Mouse (Mus musculus) limb, embryonic 10.5 days (tissue): Measurements from ENCODE around the gene Gm17545. TPM values are rescaled to one million over a fixed set of nuclear protein-coding genes. Genes with fewer than 3 reads are reported as not detected.
A peak's percentile ranks its signal among the peaks of the same experiment; 100 is the strongest.
"Not testable (repeated sequence)": the region's sequence is repeated elsewhere in the genome, so short reads cannot be mapped to it uniquely, and the experiment has no call there.

ENCODE experiments used
- DNase-seq: peaks from one replicate; pipeline ENCODE4 v3.0.0-alpha.2; 2017; ENCODE audit warnings: low spot score
- H3K27ac ChIP-seq: fragments of 300-500 bp; sonication (generic); 2 replicates; pipeline ENCODE4 v1.5.1; 2016; ENCODE audit warnings: mild to moderate bottlenecking
- H3K27me3 ChIP-seq: fragments of 300-500 bp; sonication (generic); 2 replicates; pipeline ENCODE4 v1.6.1; 2016; ENCODE audit warnings: low read depth, mild to moderate bottlenecking; ENCODE audit not compliant: poor library complexity, severe bottlenecking
- H3K36me3 ChIP-seq: fragments of 300-500 bp; sonication (generic); 2 replicates; pipeline ENCODE4 v1.6.1; 2016; ENCODE audit warnings: mild to moderate bottlenecking, moderate library complexity
- H3K4me1 ChIP-seq: fragments of 300-500 bp; sonication (generic); 2 replicates; pipeline ENCODE4 v1.6.1; 2016
- H3K4me3 ChIP-seq: fragments of 300-500 bp; sonication (generic); 2 replicates; pipeline ENCODE4 v1.5.1; 2016; ENCODE audit warnings: mild to moderate bottlenecking, moderate library complexity
- H3K9me3 ChIP-seq: fragments of 300-500 bp; sonication (generic); replicated peaks from 2 replicates; pipeline ENCODE4 v1.6.1; 2016; ENCODE audit warnings: mild to moderate bottlenecking
- WGBS: fragments of 180-500 bp; shearing (Covaris S2); methylation state at CpG from one replicate; pipeline ENCODE4 v1.1.7; 2016; 5-methylcytosine and 5-hydroxymethylcytosine counted together
- polyA plus RNA-seq: library from polyadenylated mRNA; unstranded; fragments of >200 nt; fragmentation: Nextera tagmentation; extraction: Ambion mirVana; gene quantifications from 2 replicates; pipeline ENCODE4 v1.2.1, GENCODE M21; 2016

Gene Gm17545
- polyA plus RNA-seq, result not detected in 2 replicates

DNA sequence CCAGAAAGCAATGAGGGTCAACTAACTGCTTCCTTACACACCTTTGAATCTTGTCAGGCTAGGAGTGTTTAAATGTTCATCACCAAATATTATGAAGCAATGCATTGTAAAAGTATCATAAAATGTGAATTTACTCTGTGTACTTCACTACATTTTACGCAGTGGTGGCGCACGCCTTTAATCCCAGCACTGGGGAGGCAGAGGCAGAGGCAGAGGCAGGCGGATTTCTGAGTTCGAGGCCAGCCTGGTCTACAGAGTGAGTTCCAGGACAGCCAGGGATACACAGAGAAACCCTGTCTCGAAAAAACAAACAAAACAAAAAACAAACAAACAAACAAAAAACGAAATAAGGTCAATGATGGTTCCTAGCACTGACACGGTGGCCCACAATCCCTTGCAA, at the start of gene Gm17545:
TSS of gene Gm17545 (plus strand) at position 301 of the 400 bp plus-strand sequence.
- H3K36me3 ChIP-seq, result peaks cover 97% of the 10 kb centered on the region
- H3K4me1 ChIP-seq, H3K9me3 ChIP-seq, DNase-seq, H3K27me3 ChIP-seq, H3K27ac ChIP-seq, H3K4me3 ChIP-seq: not testable (repeated sequence)
- WGBS, result 90% methylated on average over 8 of the region's 8 CpGs

DNA sequence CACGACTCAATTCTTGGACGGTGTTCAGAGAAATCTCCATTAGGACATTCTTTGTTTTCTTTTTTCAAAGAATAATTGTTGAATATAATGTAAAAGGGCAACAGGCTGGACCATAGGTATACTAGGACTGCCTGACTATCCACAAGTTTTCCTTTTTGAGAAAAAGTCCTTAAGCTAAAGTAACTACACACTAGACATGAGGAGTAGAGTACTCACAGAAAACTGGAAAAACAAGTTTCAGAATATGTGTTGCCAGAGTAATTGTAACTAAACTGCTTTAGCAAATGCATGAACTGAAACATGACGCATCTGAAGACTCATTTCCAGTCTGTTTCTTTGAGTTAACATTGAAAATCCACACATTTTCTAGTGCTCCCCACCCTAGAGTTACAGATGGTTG, 48.7 kb upstream of the Gm17545 start:
- WGBS, result 82% methylated on average over 3 of the region's 3 CpGs
- Histone ChIP-seq H3K4me3 (no peak overlapping the region), H3K36me3 (no peaks in the 10 kb centered on the region), H3K9me3 (no peaks in the 10 kb centered on the region), H3K27me3 (no peaks in the 10 kb centered on the region), H3K4me1 (no peaks in the 10 kb centered on the region), H3K27ac (no peak overlapping the region)
- DNase-seq, result no peak

GRCm38 (mm10) chr9:22407633-22408032, 46.5 kb upstream of the Gm17545 start:
- not testable (repeated sequence) for H3K9me3 ChIP-seq, H3K4me3 ChIP-seq, H3K36me3 ChIP-seq, H3K4me1 ChIP-seq, DNase-seq, H3K27ac ChIP-seq, H3K27me3 ChIP-seq
- 86% methylated on average over 4 of the region's 4 CpGs for WGBS

DNA sequence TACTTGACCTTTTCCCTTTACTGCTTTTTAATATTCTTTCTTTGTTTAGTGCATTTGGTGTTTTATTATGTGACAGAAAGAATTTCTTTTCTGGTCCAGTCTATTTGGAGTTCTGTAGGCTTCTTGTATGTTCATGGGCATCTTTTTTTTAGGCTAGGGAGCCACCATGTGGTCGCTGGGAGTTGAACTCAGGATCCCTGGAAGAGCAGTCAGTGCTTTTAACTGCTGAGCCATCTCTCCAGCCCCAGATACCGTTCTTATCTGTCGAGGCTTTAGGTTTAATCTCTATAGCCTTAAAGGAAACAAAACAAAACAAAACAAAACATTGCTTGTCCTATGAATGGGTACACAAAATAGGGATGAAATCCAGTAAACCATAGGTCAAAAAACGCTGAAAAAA, 45.7 kb upstream of the Gm17545 start:
- H3K27me3 ChIP-seq, H3K36me3 ChIP-seq, H3K4me3 ChIP-seq, H3K4me1 ChIP-seq, H3K9me3 ChIP-seq, DNase-seq, H3K27ac ChIP-seq: not testable (repeated sequence)
- 31% methylated on average over 4 of the region's 4 CpGs for WGBS

DNA sequence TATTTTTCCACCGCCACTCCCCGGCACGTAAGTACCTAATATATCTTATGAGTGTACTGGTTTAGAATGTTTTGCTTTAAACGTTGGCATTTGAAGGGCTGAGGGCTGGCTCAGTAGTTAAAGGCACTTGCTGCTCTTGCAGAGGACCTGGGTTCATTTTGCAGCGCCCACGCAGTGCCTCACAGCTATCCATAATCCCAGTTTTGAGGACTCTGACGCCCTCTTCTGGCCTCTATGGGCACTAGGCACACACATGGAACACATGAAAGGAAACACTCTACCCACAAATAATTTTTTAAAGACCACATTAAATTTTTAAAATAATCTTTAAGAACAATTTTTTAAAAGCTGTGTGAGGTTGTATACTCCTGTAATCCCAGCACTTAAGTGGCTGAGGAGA, 44.6 kb upstream of the Gm17545 start:
- Histone ChIP-seq H3K4me3 (no peak overlapping the region), H3K4me1 (no peaks in the 10 kb centered on the region), H3K27ac (no peak overlapping the region), H3K27me3 (no peaks in the 10 kb centered on the region), H3K36me3 (no peaks in the 10 kb centered on the region), H3K9me3 (no peaks in the 10 kb centered on the region)
- WGBS, result 79% methylated on average over 7 of the region's 7 CpGs
- no peak for DNase-seq

DNA sequence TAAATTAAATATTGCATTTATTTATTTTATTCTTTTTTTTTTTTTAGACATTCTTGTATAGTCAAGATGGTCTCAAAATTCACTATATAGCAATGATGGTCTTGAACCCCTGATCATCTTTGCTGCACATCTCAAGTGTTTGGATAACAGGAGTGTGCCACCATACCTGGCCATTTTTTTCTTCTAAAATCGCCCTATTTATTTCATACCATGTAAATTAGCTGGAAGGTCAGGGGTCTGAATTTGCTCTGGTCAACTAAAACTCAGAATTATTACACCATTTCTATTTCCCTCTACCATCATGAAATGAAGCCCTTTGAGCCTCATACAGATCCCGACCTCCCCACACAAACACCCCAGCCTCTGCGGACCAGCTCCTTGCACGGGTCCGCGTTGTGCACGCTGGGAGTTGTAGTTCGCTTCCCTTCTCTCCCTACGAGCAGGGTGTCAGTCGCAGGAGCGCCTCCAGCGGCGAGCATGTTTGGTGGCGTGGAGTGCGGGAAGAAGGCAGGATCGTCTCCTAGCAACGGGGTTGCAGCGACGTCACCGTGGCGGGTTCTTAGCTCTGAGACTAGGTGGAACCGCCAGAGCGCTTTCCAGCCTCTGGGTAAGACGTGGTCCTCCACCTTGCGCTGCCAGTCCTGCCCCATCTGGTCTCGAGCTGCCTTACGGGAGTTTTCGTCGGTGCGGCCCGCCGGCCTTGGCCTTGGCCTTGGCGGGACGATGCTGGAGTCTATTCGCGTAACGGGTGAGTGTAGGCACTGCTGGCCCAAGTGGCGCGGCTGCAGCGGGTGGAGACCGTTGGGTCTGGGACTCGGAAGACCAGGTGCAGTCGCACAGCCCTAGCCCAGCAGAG, 42.9 kb upstream of the Gm17545 start, which contains the start of gene 9530077C05Rik:
TSS of gene 9530077C05Rik (plus strand) at position 512 of the 856 bp plus-strand sequence.
- H3K9me3 ChIP-seq, result no peaks in the 10 kb centered on the region
- peak within 1 kb of the TSS; percentile 86 for H3K27ac ChIP-seq
- under 1% methylated on average over 43 of the region's 43 CpGs for WGBS
- H3K4me1 ChIP-seq, result no peaks in the 10 kb centered on the region
- H3K4me3 ChIP-seq, result peak within 1 kb of the TSS; percentile 72
- DNase-seq, result peak; percentile 97
- no peaks in the 10 kb centered on the region for H3K36me3 ChIP-seq
- no peaks in the 10 kb centered on the region for H3K27me3 ChIP-seq

DNA sequence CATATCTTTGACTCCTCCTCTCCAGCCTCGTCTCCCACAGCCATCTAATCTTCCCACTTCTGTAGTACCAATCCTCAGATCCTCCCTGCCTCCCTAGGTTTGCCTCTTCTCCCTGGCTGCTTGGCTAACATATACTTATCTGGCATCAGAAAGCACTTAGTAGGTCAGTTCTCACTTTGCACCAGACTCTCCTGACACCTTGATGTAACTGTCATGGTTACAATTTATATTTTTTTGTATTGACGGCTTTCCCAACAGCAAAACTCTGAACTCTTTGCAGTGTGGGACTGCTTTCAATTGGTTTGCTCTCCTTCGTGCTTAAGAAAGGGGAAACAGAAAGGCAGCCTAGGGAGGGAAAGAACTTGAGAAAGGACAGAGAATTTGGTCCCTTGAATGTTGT, 37.9 kb upstream of the Gm17545 start:
- H3K27me3 ChIP-seq, result no peaks in the 10 kb centered on the region
- no peaks in the 10 kb centered on the region for H3K36me3 ChIP-seq
- no peaks in the 10 kb centered on the region for H3K4me1 ChIP-seq
- no peak for DNase-seq
- no peaks in the 10 kb centered on the region for H3K9me3 ChIP-seq
- H3K27ac ChIP-seq, result no peak overlapping the region
- 83% methylated on average over 3 of the region's 3 CpGs for WGBS
- H3K4me3 ChIP-seq, result no peak overlapping the region

DNA sequence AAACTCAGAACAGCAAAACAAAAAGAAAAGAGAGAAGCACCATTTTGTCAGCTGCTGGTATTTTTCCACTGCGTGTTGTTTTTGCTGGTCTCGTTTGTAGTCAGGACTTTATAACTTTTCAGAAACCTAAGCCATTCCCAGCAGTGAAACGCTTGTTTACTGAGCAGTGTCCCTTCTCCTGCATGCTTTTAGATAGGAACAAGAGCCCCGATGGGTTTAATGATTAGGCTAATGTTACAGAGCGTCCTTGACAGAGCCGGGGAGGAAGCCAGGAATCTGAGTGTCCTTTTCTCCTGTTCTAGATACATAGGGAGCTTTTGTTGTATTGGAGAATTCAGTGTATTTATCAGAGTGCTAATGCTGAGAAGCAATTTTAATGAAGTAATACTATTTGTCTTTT, 36.5 kb upstream of the Gm17545 start:
- H3K36me3 ChIP-seq, result no peaks in the 10 kb centered on the region
- no peaks in the 10 kb centered on the region for H3K27me3 ChIP-seq
- no peaks in the 10 kb centered on the region for H3K9me3 ChIP-seq
- DNase-seq, result no peak
- 59% methylated on average over 6 of the region's 6 CpGs for WGBS
- no peaks in the 10 kb centered on the region for H3K4me1 ChIP-seq
- H3K27ac ChIP-seq, result no peak overlapping the region
- H3K4me3 ChIP-seq, result no peak overlapping the region

DNA sequence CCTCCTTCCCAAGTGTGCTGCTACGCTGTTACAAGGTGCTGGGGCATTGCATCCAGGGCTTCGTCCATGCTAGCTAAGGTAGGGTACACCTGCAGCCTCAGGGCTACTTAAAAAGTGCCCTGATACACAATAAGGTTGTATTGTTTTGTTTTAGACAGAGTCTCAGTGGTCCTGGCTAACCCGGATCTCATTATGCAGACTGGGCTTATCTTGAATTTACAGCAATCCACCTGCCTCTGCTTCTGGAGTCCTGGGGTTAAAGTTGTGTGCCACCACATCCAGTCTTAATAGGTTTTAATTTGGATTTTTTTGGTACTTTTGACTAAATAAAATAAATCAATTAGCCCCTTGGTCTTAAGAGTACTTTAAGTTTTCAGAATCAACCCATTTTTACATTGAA, 34.2 kb upstream of the Gm17545 start:
- no peaks in the 10 kb centered on the region for H3K27me3 ChIP-seq
- no peak overlapping the region for H3K27ac ChIP-seq
- no peaks in the 10 kb centered on the region for H3K36me3 ChIP-seq
- no peak overlapping the region for H3K4me3 ChIP-seq
- 85% methylated on average over 3 of the region's 3 CpGs for WGBS
- H3K4me1 ChIP-seq, result peaks cover 9% of the 10 kb centered on the region
- DNase-seq, result no peak
- no peaks in the 10 kb centered on the region for H3K9me3 ChIP-seq

- WGBS, result 56% methylated on average over 7 of the region's 7 CpGs
- H3K9me3 ChIP-seq, result no peaks in the 10 kb centered on the region
- H3K4me1 ChIP-seq, result peaks cover 9% of the 10 kb centered on the region
- no peaks in the 10 kb centered on the region for H3K36me3 ChIP-seq
- H3K27ac ChIP-seq, result no peak overlapping the region
- H3K27me3 ChIP-seq, result no peaks in the 10 kb centered on the region
- H3K4me3 ChIP-seq, result no peak overlapping the region
- DNase-seq, result no peak
Measured at GRCm38 (mm10) chr9:22420491-22420890, 33.6 kb upstream of the Gm17545 start.

GRCm38 (mm10) chr9:22422559-22422958, 31.5 kb upstream of the Gm17545 start:
- no peaks in the 10 kb centered on the region for H3K27me3 ChIP-seq
- DNase-seq, result no peak
- no peaks in the 10 kb centered on the region for H3K9me3 ChIP-seq
- no peak overlapping the region for H3K27ac ChIP-seq
- no peaks in the 10 kb centered on the region for H3K36me3 ChIP-seq
- peaks cover 10% of the 10 kb centered on the region for H3K4me1 ChIP-seq
- 58% methylated on average over 1 of the region's 1 CpGs for WGBS
- no peak overlapping the region for H3K4me3 ChIP-seq

DNA sequence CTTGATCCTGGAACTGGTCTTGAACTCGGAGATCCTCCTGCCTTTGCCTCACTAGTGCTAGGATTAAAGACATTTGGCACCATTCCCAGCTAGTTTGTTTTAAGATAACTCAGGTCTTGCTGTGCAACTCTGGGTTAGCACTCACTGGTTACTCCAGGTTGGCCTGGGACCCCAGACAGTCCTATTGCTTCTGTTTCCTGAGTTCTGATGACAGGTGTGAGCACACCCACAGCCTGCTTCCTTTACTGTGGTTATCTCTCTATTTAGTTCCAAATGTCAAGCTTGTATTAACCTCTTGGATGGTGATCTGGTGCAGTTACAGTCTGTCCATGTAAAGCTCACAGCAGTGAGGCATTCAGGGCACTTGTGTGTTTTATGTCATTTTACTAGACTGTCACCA, 30.6 kb upstream of the Gm17545 start:
- DNase-seq, result no peak
- no peak overlapping the region for H3K27ac ChIP-seq
- WGBS, result 95% methylated on average over 1 of the region's 1 CpGs
- H3K4me3 ChIP-seq, result no peak overlapping the region
- H3K36me3 ChIP-seq, result no peaks in the 10 kb centered on the region
- peaks cover 20% of the 10 kb centered on the region for H3K4me1 ChIP-seq
- no peaks in the 10 kb centered on the region for H3K27me3 ChIP-seq
- H3K9me3 ChIP-seq, result no peaks in the 10 kb centered on the region

DNA sequence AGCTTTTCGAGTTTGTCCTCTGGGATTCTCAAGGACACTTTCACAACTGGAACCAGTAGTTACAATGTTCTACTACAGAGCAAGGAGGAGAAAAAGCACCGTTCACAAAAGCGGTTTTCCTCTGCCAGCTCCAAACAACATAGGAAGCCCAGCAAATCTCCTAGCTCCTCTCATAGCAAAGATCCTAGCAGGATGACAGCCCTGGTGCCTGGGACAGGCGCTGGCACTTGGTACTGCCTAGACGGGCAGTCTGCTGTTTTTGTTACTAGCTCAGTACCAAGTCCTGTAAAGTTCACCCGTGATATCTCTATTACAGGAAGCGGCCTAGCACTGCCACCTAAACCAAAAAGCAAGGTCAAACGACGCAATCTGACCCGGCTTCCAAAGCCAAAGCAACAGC, 29.9 kb upstream of the Gm17545 start:
- Histone ChIP-seq H3K4me1 (peaks cover 27% of the 10 kb centered on the region), H3K27ac (no peak overlapping the region), H3K4me3 (no peak overlapping the region), H3K36me3 (no peaks in the 10 kb centered on the region), H3K9me3 (no peaks in the 10 kb centered on the region), H3K27me3 (no peaks in the 10 kb centered on the region)
- DNase-seq, result no peak
- WGBS, result 79% methylated on average over 10 of the region's 10 CpGs

- no peak overlapping the region for H3K27ac ChIP-seq
Measured at GRCm38 (mm10) chr9:22424719-22425118, 29.4 kb upstream of the Gm17545 start.

More at GRCm38 (mm10) chr9:22424719-22425118, 29.4 kb upstream of the Gm17545 start:
- Histone ChIP-seq H3K4me3 (no peak overlapping the region), H3K9me3 (no peaks in the 10 kb centered on the region), H3K36me3 (no peaks in the 10 kb centered on the region), H3K4me1 (peaks cover 32% of the 10 kb centered on the region), H3K27me3 (no peaks in the 10 kb centered on the region)
- WGBS, result 94% methylated on average over 4 of the region's 4 CpGs
- no peak for DNase-seq
